Mouse (Mus musculus) c-Kit-positive CD71-positive TER-119-positive erythroid progenitor cells, embryonic 14.5 days (primary cell): ENCODE measurements around the gene Blm.

ENCODE experiments used
- DNase-seq: peaks from one replicate; pipeline ENCODE4 v3.0.0-alpha.2; 2013; ENCODE audit warnings: low spot score

Gene Blm

GRCm38 (mm10) chr7:80535009-80535744 lies at the start of gene Blm:
Blm (minus strand) TSS chr7:80535119.
- DNase-seq = peak; percentile 98

DNA sequence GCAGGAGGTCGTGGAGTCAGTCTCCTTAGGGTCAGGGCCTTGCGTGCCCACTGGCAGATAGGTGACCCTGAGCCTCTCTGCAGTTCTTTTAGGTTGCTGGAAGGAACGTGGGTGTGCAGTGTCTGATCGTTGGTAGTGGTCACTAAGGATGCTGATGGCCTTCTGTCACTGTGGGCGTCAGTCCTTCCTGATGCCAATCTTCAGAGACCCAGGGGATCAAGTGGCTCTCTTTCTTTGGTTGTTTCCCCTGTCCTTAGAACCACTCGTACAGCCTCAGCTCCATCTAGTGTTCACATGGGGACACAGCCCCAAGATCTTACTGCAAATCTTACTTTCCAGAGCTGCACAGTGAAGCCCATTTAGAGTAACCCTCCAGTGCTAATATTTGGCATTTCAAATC lies 49.1 kb upstream of the Blm start:
- peak; percentile 26 for DNase-seq

DNA sequence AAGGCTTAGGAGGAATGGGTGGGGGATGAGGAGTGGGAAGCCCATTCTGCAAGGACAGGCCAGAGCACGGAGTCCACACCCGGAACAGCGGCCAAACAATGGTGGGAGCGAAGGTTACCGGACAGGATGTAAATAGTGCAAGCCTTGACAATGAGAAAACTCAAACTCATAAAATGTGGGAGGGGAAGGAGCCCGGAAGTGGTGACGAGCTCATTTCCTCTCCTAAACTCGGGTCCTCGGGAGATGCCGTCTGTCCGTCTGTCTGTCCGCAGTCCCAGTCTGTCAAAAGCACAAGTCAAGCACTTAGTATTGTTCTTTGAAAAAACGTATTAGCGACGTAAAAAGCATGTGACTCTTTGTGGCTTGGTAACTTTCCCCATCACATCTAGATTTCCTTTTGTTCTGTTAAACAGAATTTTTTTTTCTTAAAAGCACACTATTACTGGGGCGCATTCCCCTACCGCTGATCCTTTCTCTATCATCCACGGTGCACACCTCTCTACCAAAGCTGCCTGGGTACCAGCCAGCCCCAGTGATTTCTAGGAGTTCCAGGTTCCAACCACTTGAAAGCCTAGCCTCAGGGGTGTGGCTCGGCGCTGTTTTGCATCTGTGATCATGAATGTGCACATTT lies 48.0 kb upstream of the Blm start:
- DNase-seq = no peak

DNA sequence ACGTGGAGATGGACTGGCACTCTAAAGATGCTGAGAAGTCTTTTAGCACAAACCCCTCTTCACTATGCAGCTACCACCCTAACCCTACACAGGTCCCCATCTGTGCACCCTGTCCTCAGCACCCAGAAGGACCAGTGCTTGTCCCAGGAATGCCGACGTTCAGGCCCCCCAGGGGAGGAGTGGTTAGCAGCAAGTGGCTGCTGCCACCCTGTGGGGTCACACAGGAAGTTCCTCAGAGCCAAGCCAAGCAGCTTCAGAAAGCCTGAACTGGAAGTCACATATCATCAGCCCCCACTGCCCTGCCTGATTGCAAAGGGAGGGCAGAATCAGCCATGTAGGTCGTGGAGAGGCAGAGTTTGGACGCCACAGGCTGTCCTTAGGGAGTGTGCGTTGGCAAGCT lies 45.4 kb upstream of the Blm start:
- no peak for DNase-seq

GRCm38 (mm10) chr7:80577417-80577980 lies 42.6 kb upstream of the Blm start:
- no peak for DNase-seq

GRCm38 (mm10) chr7:80576626-80577025 lies 41.7 kb upstream of the Blm start:
- no peak for DNase-seq

- DNase-seq = no peak
These were observed 40.8 kb upstream of the Blm start for GRCm38 (mm10) chr7:80575750-80576149.

GRCm38 (mm10) chr7:80573076-80573475 lies 38.2 kb upstream of the Blm start:
- no peak for DNase-seq

- DNase-seq = no peak
These were observed 33.1 kb upstream of the Blm start for GRCm38 (mm10) chr7:80567982-80568381.

DNA sequence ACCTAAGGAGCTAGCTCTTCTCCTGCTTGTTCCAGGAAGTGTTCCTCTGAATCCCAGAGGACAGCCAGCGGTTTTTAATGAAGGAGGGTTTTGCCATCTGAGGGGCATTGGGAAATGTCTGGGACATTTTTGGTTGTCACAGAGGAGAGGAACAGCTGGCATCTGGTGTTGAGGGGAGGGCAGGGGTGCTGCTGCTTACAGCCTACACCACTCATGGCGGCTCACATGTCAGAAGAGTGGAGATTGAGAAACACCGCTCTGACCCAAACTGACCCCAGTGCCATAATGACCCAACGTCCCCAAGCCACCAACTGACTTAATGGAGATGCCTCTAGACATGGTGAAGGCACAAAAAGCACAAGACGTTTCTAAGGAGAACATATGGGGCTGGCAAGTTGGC lies 27.0 kb upstream of the Blm start:
- no peak for DNase-seq

DNA sequence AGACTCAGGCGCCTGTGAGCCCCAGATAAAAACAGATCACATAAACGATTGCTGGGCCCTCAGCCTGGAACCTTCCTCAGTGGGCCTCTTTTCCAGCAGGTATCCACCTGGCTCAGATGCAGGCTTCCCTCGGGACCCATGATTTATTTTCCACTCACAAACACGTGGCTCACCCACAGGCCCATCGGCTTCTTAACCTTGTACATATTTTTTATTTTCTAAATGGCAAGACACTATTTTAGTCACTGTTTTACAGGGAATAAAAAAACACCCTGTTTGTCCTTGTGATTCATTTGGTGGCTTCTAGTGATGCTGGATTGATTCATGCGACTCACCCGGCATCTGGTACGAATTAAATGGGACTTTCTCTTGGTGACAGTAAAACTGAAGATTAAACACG lies 26.4 kb upstream of the Blm start:
- DNase-seq = no peak

GRCm38 (mm10) chr7:80558572-80558971 lies 23.7 kb upstream of the Blm start:
- DNase-seq = no peak

DNA sequence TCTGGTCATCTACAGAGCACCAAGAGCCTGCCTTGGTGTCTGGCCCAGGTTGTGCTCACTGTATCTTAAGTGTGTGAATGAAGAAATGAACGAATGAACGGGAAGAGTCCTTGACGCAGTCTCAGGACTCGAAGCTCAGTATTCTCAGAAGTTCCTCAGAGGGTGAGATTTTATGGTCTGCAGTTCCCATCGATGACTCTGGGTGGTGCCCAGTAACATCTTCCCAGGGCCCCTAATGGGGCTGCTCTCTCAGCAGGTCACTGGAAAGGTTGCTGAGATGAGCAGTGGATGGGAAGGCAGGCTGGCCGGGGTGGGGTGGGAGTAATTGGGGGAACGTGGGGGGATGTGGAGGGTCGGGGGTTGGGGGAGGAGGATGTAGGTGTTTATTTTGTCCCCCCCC lies 23.2 kb upstream of the Blm start:
- DNase-seq = no peak

- DNase-seq = no peak
These were observed 22.2 kb upstream of the Blm start for GRCm38 (mm10) chr7:80557161-80557560.

DNA sequence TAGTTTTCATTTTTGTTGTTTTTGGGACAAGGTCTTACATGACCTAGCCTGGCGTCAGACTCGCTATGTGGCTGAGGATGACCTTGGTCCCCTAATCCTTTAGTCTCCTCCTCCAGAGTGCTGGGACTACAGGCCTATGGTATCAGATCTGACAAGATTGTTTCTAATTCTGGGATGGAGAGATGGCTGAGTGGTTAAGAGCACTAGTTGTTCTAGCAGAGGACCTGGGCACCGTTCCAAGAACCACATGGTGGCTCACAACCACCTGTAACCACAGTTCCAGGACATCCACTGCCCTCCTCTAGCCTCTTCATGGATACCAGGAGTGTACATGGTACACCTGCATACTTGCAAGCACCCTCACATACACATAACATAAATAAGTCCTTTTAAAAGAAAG lies 21.2 kb upstream of the Blm start:
- no peak for DNase-seq

DNA sequence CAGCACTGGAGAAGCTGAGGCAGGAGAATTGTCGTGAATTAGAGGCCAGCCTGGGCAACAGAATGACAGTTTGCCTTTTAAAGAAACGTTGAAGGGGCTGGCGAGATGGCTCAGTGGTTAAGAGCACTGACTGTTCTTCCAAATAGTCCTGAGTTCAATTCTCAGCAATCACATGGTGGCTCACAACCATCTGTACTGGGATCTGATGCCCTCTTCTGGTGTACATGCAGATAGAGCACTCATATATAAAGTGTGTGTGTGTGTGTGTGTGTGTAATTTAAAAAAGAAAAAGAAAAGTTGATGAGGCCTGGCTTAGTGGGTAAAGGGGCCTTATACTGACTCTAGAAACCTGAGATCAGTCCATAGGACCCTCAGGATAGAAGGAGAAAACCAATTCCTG lies 20.2 kb upstream of the Blm start:
- DNase-seq = no peak

DNA sequence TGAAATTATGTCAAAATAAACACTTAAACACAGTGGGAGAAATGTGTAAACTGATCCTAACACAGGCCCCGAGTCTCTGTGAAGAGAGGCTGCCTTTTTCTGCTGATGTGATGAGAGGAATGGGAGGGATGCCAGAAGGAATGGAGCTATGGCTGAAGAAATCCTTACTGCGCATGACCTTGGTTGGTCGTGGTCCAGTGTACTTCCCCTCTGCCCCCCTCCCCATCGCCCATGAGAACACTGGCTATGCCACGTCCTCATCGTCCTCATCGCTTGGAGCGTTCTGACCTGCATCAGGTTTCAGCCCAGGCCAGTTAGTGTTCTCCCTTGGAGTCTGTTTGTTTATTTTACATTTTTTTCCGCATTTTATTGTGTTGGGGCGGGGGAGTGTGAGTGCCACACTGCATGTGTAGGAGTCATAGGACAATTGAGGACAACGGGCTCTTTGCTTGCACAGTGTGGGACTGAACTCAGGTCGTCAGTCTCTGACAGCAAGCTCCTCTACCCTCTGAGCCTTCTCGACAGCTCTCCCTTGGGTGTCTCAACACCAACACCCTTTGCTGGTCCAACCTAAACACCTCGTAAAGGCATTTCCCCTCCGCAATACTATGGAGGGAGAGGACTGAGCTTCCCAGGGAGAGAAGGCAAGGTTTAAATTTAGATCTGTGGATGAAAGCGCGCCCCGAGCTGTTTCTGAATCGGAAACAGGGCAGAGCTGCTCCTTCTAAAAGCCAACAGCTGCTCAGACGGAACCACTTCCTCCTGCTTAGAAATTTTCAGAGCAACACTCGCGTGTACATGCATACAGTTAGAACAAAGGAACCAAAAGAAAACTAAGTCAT lies 19.5 kb upstream of the Blm start:
- DNase-seq = no peak

GRCm38 (mm10) chr7:80548513-80549260 lies 13.8 kb upstream of the Blm start:
- no peak for DNase-seq

GRCm38 (mm10) chr7:80542139-80542831 lies 7.4 kb upstream of the Blm start:
- peak; percentile 74 for DNase-seq

- no peak for DNase-seq
These were observed 4.7 kb upstream of the Blm start for GRCm38 (mm10) chr7:80539581-80539980.

- DNase-seq = peak; percentile 82
These were observed 469 bp downstream of the Blm start for GRCm38 (mm10) chr7:80534291-80535008.
